ENCODE assay signal across 11 mouse cellular contexts in the genomic region with DNA sequence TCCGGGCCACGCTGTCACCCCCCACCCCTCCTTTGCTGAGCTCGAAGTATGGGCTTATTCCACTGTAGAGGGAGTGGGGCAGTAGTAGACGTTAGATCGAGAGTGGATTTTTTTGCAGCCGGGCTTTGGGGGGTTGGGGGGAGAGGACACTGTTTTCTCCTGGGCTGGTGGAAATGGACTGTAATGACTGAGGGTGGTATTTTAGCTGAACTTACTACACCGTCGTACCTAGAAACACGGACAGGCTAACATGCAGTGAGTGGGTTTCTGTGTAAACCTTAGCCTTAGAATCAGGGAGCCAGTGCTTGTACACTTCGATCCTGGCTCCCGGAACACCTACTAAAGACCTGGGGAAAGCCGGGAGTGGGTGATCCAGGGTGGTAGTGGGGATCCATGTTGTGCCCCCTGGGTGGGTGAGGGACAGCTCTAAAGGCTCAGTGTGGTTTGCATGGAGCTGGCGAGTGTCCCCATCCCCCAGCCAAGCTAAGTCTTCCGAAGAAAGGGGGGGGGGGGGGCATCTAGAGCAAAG. TPM values are rescaled to one million over a fixed set of nuclear protein-coding genes. Genes with fewer than 3 reads are reported as not detected.
DNase-seq lines count a peak whose midpoint lies in the region; ATAC-seq and TF ChIP-seq lines count a peak whose summit lies in the region.
"Had no signal": no experiment of that assay in that cellular context is flagged by ENCODE, and none has a peak within 500 bp of the region (broad histone marks: within the 10 kb centered on the region; RNA-seq: fewer than 3 reads in every experiment).

No protein-coding gene starts in this region.

- no peak for DNase-seq in heart, postnatal 0 days (ENCODE audit: low spot score)
- DNase-seq in heart, adult 8-10 months (ENCODE audit: low spot score), result no peak
- no peak for DNase-seq in thymus, adult 2 months
- no peak for DNase-seq in cerebellum, adult 11-12 months
- DNase-seq: cerebellum, adult 8-10 months; kidney, postnatal 25 days had no signal

- no peak for TF ChIP-seq CTCF in heart, postnatal 0 days (IDR thresholded peaks at IDR 0.05; ENCODE audit: low read depth)
- no peak for TF ChIP-seq CTCF in thymus, adult 2 months (IDR thresholded peaks at IDR 0.05; ENCODE audit: borderline replicate concordance, control insufficient read depth, extremely low read depth, insufficient read depth, low read length, poor library complexity)

- WGBS in heart, postnatal 0 days, result 4% methylated on average over 14 of the region's 14 CpGs
- whole genome bisulfite sequencing in embryonic facial prominence, embryonic 12.5 days, result 1% methylated on average over 14 of the region's 14 CpGs
- 1% methylated on average over 14 of the region's 14 CpGs for WGBS in intestine, embryonic 15.5 days
- WGBS in thymus, adult 2 months, result 7% methylated on average over 14 of the region's 14 CpGs

- peaks cover 97% of the 10 kb centered on the region for H3K27me3 ChIP-seq in heart, postnatal 0 days (ENCODE audit: control insufficient read depth, insufficient read depth, low read length)
- peaks cover 84% of the 10 kb centered on the region for H3K27me3 ChIP-seq in embryonic facial prominence, embryonic 12.5 days
- peaks cover 93% of the 10 kb centered on the region for H3K27me3 ChIP-seq in intestine, embryonic 15.5 days (replicated peaks)
- no peaks in the 10 kb centered on the region for H3K27me3 ChIP-seq in myocyte (ENCODE audit: control insufficient read depth, insufficient read depth, insufficient read length)
- peaks cover 14% of the 10 kb centered on the region for H3K27me3 ChIP-seq in thymus, adult 2 months (ENCODE audit: control insufficient read depth, insufficient read depth, low read length)

- H3K4me2 ChIP-seq in heart, postnatal 0 days (ENCODE audit: low read depth, low read length), result peak overlapping the region; percentile 73
- H3K4me2 ChIP-seq in embryonic facial prominence, embryonic 12.5 days (replicated peaks), result peak overlapping the region; percentile 54
- peak overlapping the region; percentile 52 for H3K4me2 ChIP-seq in intestine, embryonic 15.5 days (replicated peaks)
- H3K4me2 ChIP-seq in myocyte (ENCODE audit: low read depth), result peak overlapping the region; percentile 89

- no peak overlapping the region for H3K27ac ChIP-seq in heart, postnatal 0 days (ENCODE audit: low read depth)
- H3K27ac ChIP-seq in embryonic facial prominence, embryonic 12.5 days, result no peak overlapping the region
- H3K27ac ChIP-seq in intestine, embryonic 15.5 days, result no peak overlapping the region
- H3K27ac ChIP-seq in thymus, adult 2 months (ENCODE audit: control insufficient read depth, insufficient read depth, low read length), result no peak overlapping the region

- peaks cover 11% of the 10 kb centered on the region; the same call in 1 of the 2 replicates for H3K4me1 ChIP-seq in heart, postnatal 0 days (ENCODE audit: control insufficient read depth, insufficient read depth)
- H3K4me1 ChIP-seq in embryonic facial prominence, embryonic 12.5 days, result peaks cover 11% of the 10 kb centered on the region
- peaks cover 3% of the 10 kb centered on the region; the same call in 1 of the 2 replicates for H3K4me1 ChIP-seq in intestine, embryonic 15.5 days (replicated peaks)
- no peaks in the 10 kb centered on the region for H3K4me1 ChIP-seq in thymus, adult 2 months (replicated peaks; ENCODE audit: control insufficient read depth, insufficient read depth, low read length)

- no peak overlapping the region; the same call in 1 of the 2 replicates for H3K9ac ChIP-seq in heart, postnatal 0 days (replicated peaks; ENCODE audit: low read depth, low read length)
- H3K9ac ChIP-seq in embryonic facial prominence, embryonic 12.5 days, result peak overlapping the region; percentile 27; the same call in 1 of the 2 replicates
- H3K9ac ChIP-seq in intestine, embryonic 15.5 days, result no peak overlapping the region

- H3K36me3 ChIP-seq in heart, postnatal 0 days (replicated peaks; ENCODE audit: control insufficient read depth, insufficient read depth, low read length), result no peaks in the 10 kb centered on the region
- H3K36me3 ChIP-seq in embryonic facial prominence, embryonic 12.5 days, result no peaks in the 10 kb centered on the region
- H3K36me3 ChIP-seq in intestine, embryonic 15.5 days, result no peaks in the 10 kb centered on the region
- no peaks in the 10 kb centered on the region for H3K36me3 ChIP-seq in myocyte (ENCODE audit: control insufficient read depth, insufficient read depth)
- H3K36me3 ChIP-seq in thymus, adult 2 months (ENCODE audit: control insufficient read depth, insufficient read depth, low read length), result no peaks in the 10 kb centered on the region

- no peak overlapping the region for H3ac ChIP-seq in myocyte (ENCODE audit: control insufficient read depth, insufficient read length)

- TF ChIP-seq POLR2A in myocyte (IDR thresholded peaks at IDR 0.05; ENCODE audit: insufficient read length, low read depth), result no peak
- no peak for TF ChIP-seq POLR2A in thymus, adult 2 months (IDR thresholded peaks at IDR 0.05; ENCODE audit: control insufficient read depth, extremely low read depth, insufficient read depth, low read length, poor library complexity)

- no peak for ATAC-seq in heart, postnatal 0 days (ENCODE audit: insufficient read depth, low read depth)
- ATAC-seq in embryonic facial prominence, embryonic 12.5 days (ENCODE audit: insufficient number of reproducible peaks, insufficient read depth, low FRiP score, low TSS enrichment), result 0 out of 2 replicates have a peak, but pooled peaks have one; percentile 2
- ATAC-seq in intestine, embryonic 15.5 days, result peak; percentile 15; the same call in 1 of the 2 replicates
- no peak for ATAC-seq in megakaryocyte-erythroid progenitor cell, adult 5-6 weeks (replicated peaks; ENCODE audit: low FRiP score, low TSS enrichment, poor library complexity, severe bottlenecking)

- TF ChIP-seq EP300 in heart, postnatal 0 days (IDR thresholded peaks at IDR 0.05; ENCODE audit: low read depth), result no peak

- peak overlapping the region; percentile 64 for H3K4me3 ChIP-seq in heart, postnatal 0 days (ENCODE audit: low read depth, low read length)
- peak overlapping the region; percentile 35 for H3K4me3 ChIP-seq in embryonic facial prominence, embryonic 12.5 days
- peak overlapping the region; percentile 34 for H3K4me3 ChIP-seq in intestine, embryonic 15.5 days (replicated peaks)
- H3K4me3 ChIP-seq in myocyte, result peak overlapping the region; percentile 33
- no peak overlapping the region for H3K4me3 ChIP-seq in thymus, adult 2 months (ENCODE audit: control insufficient read depth, insufficient read depth, low read length)

- no peaks in the 10 kb centered on the region for H3K79me2 ChIP-seq in myocyte (ENCODE audit: control insufficient read depth, insufficient read depth)

- no peaks in the 10 kb centered on the region for H3K9me3 ChIP-seq in heart, postnatal 0 days (replicated peaks; ENCODE audit: control insufficient read depth, low read length)
- no peaks in the 10 kb centered on the region for H3K9me3 ChIP-seq in embryonic facial prominence, embryonic 12.5 days
- no peaks in the 10 kb centered on the region for H3K9me3 ChIP-seq in intestine, embryonic 15.5 days

TF ChIP-seq in myocyte, 11 proteins besides CTCF, POLR2A, EP300 and RAD21:
- TF ChIP-seq REST (IDR thresholded peaks at IDR 0.05; ENCODE audit: insufficient read depth, insufficient read length) (no peak), POLR2AphosphoS2 (IDR thresholded peaks at IDR 0.05; ENCODE audit: insufficient read length, low read depth) (no peak), TCF3 (IDR thresholded peaks at IDR 0.05; ENCODE audit: insufficient read length, low read depth) (no peak), CEBPB (IDR thresholded peaks at IDR 0.05; ENCODE audit: insufficient read depth, poor library complexity, severe bottlenecking) (no peak), TCF12 (IDR thresholded peaks at IDR 0.05; ENCODE audit: insufficient read depth, poor library complexity, severe bottlenecking) (no peak), MAX (IDR thresholded peaks at IDR 0.05; ENCODE audit: low read depth) (no peak)
TF ChIP-seq in myocyte: peak in this region for 0.

RNA-seq across cellular contexts. Expression of a gene that starts 6.2 kb away (rescaled TPM):
- not detected in 2 replicates for total RNA-seq in heart, postnatal 0 days (2014; rRNA removed; ENCODE audit: low replicate concordance)
- 0.04 and 0.05 TPM in 2 replicates for polyA plus RNA-seq in heart, postnatal 0 days (2015; fragmentation: Nextera tagmentation; extraction: Ambion mirVana)
- total RNA-seq in heart, adult 8-10 months (2022), result not detected
- 28.4 and 37.5 TPM in 2 replicates for polyA plus RNA-seq in embryonic facial prominence, embryonic 12.5 days (2016; fragmentation: Nextera tagmentation; extraction: Ambion mirVana)
- polyA plus RNA-seq in intestine, embryonic 15.5 days (2015; fragmentation: Nextera tagmentation; extraction: Ambion mirVana), result 0.04 TPM in 1 of 2 replicates, not detected in the other
- polyA plus RNA-seq in myocyte (2012; fragmentation: generic; extraction: Trizol), result 0.10 TPM
- not detected in 2 replicates for total RNA-seq in megakaryocyte-erythroid progenitor cell, adult 5-6 weeks (2014; fragmentation: Nextera tagmentation)
- total RNA-seq in megakaryocyte-erythroid progenitor cell, adult 5-6 weeks (2017), result not detected in 2 replicates
- polyA plus RNA-seq in thymus, adult 2 months (2012; rRNA removed), result 0.09 and 0.11 TPM in 2 replicates
- total RNA-seq: MEL had no signal

Comparison
In these comparisons a context has a peak if more than half of its experiments do, and no peak if none do; other contexts are left out.
1. ATAC-seq: peak in embryonic facial prominence, embryonic 12.5 days (single experiment) and intestine, embryonic 15.5 days (single experiment); none in heart, postnatal 0 days (single experiment) and megakaryocyte-erythroid progenitor cell, adult 5-6 weeks (single experiment).
2. RNA of a gene that starts 6.2 kb away (polyA plus RNA-seq): 28.4 to 37.5 TPM in embryonic facial prominence, embryonic 12.5 days; 0.09 to 0.11 TPM in thymus, adult 2 months, 0.10 TPM in myocyte (single experiment), 0.04 to 0.05 TPM in heart, postnatal 0 days and 0.04 TPM in intestine, embryonic 15.5 days; every median in the first group is over 10 times any median in the second.
3. Peak in every context shown above with its lines, with median percentiles within 50 percentile points of each other: H3K4me2 ChIP-seq.